Comparison of ENCODE assay signal across 10 mouse cellular contexts in genomic region chr11:120241981-120242725, GRCm38 (mm10). TPM values are rescaled to one million over a fixed set of nuclear protein-coding genes. Genes with fewer than 3 reads are reported as not detected.
DNase-seq lines count a peak whose midpoint lies in the region; ATAC-seq lines count a peak whose summit lies in the region.
"Had no signal": no experiment of that assay in that cellular context is flagged by ENCODE, and none has a peak within 500 bp of the region (broad histone marks: within the 10 kb centered on the region; RNA-seq: fewer than 3 reads in every experiment).

No protein-coding gene starts in this region.

- H3K36me3 ChIP-seq in heart, embryonic 10.5 days, result peaks cover 6% of the 10 kb centered on the region; the same call in 1 of the 2 replicates
- H3K36me3 ChIP-seq in embryonic facial prominence, embryonic 10.5 days (replicated peaks), result peaks cover 37% of the 10 kb centered on the region
- peaks cover 5% of the 10 kb centered on the region for H3K36me3 ChIP-seq in hindbrain, embryonic 13.5 days
- no peaks in the 10 kb centered on the region for H3K36me3 ChIP-seq in midbrain, embryonic 16.5 days (ENCODE audit: control insufficient read depth, insufficient read depth, low read length)

- peak overlapping the region; percentile 100 for H3K9ac ChIP-seq in hindbrain, embryonic 13.5 days
- peak overlapping the region; percentile 37; the same call in 1 of the 2 replicates for H3K9ac ChIP-seq in midbrain, embryonic 16.5 days (ENCODE audit: low read depth, low read length)

- peaks cover 86% of the 10 kb centered on the region for H3K4me1 ChIP-seq in heart, embryonic 10.5 days
- H3K4me1 ChIP-seq in embryonic facial prominence, embryonic 10.5 days, result peaks cover 98% of the 10 kb centered on the region
- H3K4me1 ChIP-seq in hindbrain, embryonic 13.5 days (replicated peaks), result peaks cover 87% of the 10 kb centered on the region
- peaks cover 58% of the 10 kb centered on the region for H3K4me1 ChIP-seq in midbrain, embryonic 16.5 days (ENCODE audit: control insufficient read depth, insufficient read depth, low read length)

- DNase-seq in heart, embryonic 10.5 days (ENCODE audit: low spot score), result no peak
- DNase-seq in heart, adult 9 months (ENCODE audit: low spot score in 2 of 2), result no peak
- no peak for DNase-seq in embryonic facial prominence, embryonic 10.5 days (ENCODE audit: low spot score)
- DNase-seq in left cerebral cortex, adult 8-10 months (ENCODE audit: low spot score in 2 of 2), result no peak
- DNase-seq in layer of hippocampus, postnatal 36 days, result no peak
- no peak for DNase-seq in thymus, adult 18-20 months
- DNase-seq: B cell, adult 2 months had no signal

- no peaks in the 10 kb centered on the region for H3K9me3 ChIP-seq in heart, embryonic 10.5 days
- H3K9me3 ChIP-seq in embryonic facial prominence, embryonic 10.5 days, result no peaks in the 10 kb centered on the region
- H3K9me3 ChIP-seq in hindbrain, embryonic 13.5 days, result no peaks in the 10 kb centered on the region
- no peaks in the 10 kb centered on the region for H3K9me3 ChIP-seq in midbrain, embryonic 16.5 days (replicated peaks; ENCODE audit: control insufficient read depth, low read length, poor library complexity, severe bottlenecking)

- peak overlapping the region; percentile 99 for H3K4me2 ChIP-seq in hindbrain, embryonic 13.5 days
- peak overlapping the region; percentile 68 for H3K4me2 ChIP-seq in midbrain, embryonic 16.5 days (ENCODE audit: low read length)

- H3K4me3 ChIP-seq in heart, embryonic 10.5 days, result peak overlapping the region; percentile 89
- peak overlapping the region; percentile 85 for H3K4me3 ChIP-seq in embryonic facial prominence, embryonic 10.5 days
- H3K4me3 ChIP-seq in hindbrain, embryonic 13.5 days, result peak overlapping the region; percentile 95
- no peak overlapping the region for H3K4me3 ChIP-seq in midbrain, embryonic 16.5 days (ENCODE audit: low read depth, low read length)
- H3K4me3 ChIP-seq: erythroblast, embryonic 14.5 days had no signal

- peak overlapping the region; percentile 99 for H3K27ac ChIP-seq in heart, embryonic 10.5 days
- H3K27ac ChIP-seq in embryonic facial prominence, embryonic 10.5 days (replicated peaks), result peak overlapping the region; percentile 100
- peak overlapping the region; percentile 100 for H3K27ac ChIP-seq in hindbrain, embryonic 13.5 days
- H3K27ac ChIP-seq in midbrain, embryonic 16.5 days (ENCODE audit: low read length), result peak overlapping the region; percentile 33; the same call in 1 of the 2 replicates

- no peak for ATAC-seq in hindbrain, embryonic 13.5 days (ENCODE audit: low FRiP score)
- ATAC-seq in midbrain, embryonic 16.5 days, result no peak

- 41% methylated on average over 6 of the region's 6 CpGs for WGBS in heart, embryonic 10.5 days
- 41% methylated on average over 6 of the region's 6 CpGs for WGBS in embryonic facial prominence, embryonic 10.5 days
- WGBS in hindbrain, embryonic 13.5 days, result 35% methylated on average over 6 of the region's 6 CpGs
- 38% methylated on average over 6 of the region's 6 CpGs for WGBS in midbrain, embryonic 16.5 days

- H3K27me3 ChIP-seq in heart, embryonic 10.5 days (ENCODE audit: insufficient read depth, poor library complexity, severe bottlenecking), result no peaks in the 10 kb centered on the region
- no peaks in the 10 kb centered on the region for H3K27me3 ChIP-seq in embryonic facial prominence, embryonic 10.5 days (replicated peaks; ENCODE audit: low read depth, poor library complexity, severe bottlenecking)
- H3K27me3 ChIP-seq in hindbrain, embryonic 13.5 days, result no peaks in the 10 kb centered on the region
- no peaks in the 10 kb centered on the region for H3K27me3 ChIP-seq in midbrain, embryonic 16.5 days (ENCODE audit: control insufficient read depth, insufficient read depth, low read depth, low read length)

RNA-seq across cellular contexts. Expression of gene Bahcc1, which starts 9.4 kb away (rescaled TPM):
- polyA plus RNA-seq in heart, embryonic 10.5 days (2016; fragmentation: Nextera tagmentation; extraction: Ambion mirVana), result 7.7 and 12.9 TPM in 2 replicates
- polyA plus RNA-seq in embryonic facial prominence, embryonic 10.5 days (2016; fragmentation: Nextera tagmentation; extraction: Ambion mirVana), result 18.0 and 18.4 TPM in 2 replicates
- polyA plus RNA-seq in hindbrain, embryonic 13.5 days (2015; fragmentation: Nextera tagmentation; extraction: Ambion mirVana), result 13.6 and 17.0 TPM in 2 replicates
- 9.7 and 13.7 TPM in 2 replicates for polyA plus RNA-seq in midbrain, embryonic 16.5 days (2015; fragmentation: Nextera tagmentation; extraction: Ambion mirVana)
- total RNA-seq in left cerebral cortex, adult 8-10 months (2022), result 10 to 100 TPM; 20.8 to 23.0 (median 21.6) TPM
- 10 to 100 TPM; 19.6 to 20.0 TPM for total RNA-seq in layer of hippocampus, postnatal 36 days (2021)

Comparison
In these comparisons a context has a peak if more than half of its experiments do, and no peak if none do; other contexts are left out.
1. H3K27ac ChIP-seq: peak in every context shown above with its lines; median percentile 100 in embryonic facial prominence, embryonic 10.5 days; 100 in hindbrain, embryonic 13.5 days; 99 in heart, embryonic 10.5 days; 33 in midbrain, embryonic 16.5 days.